Mouse (Mus musculus): ENCODE results near the gene Oxct1.

Gene Oxct1

DNA sequence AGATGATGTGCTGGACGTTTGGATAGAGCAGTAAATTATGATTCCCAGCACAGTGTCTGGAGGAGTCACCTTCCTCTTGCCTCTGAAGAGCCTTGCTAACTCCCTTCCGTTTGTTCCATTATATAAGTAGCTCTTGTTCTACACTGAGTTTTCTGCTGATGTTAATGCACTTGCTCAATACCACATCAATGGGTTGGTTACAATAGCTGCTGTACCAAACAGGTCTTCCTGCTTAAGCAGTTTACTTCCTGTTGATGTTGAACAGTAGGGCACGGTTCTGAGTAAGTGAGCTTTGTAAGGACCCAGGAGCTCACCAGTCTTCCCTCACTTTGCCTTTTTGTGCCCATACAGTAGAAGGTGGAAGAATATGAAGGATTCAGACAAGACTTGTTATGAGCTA, 98.5 kb downstream of the Oxct1 start:
- DNase-seq (ENCODE audit: low spot score): peak; percentile 60

DNA sequence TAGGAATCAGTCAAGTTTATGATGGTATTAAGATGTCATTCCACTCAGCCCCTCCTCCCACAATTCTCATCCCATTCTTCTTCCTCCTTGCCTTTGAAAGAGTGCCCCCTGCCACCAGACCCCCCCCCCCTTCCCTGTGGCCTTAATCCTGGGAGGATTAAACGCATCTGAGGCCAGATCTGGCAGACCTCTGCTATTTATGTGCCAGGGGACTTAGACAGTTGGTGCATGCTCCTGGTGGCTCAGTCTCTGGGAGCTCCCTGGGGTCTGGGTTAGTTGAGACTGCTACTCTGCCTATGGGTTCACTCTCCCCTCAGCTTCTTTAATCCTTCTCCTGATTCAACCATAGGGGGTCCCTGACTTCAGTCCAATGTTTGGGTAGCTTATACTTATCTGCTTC, 112.3 kb downstream of the Oxct1 start:
- no peak for DNase-seq (ENCODE audit: low spot score)

DNA sequence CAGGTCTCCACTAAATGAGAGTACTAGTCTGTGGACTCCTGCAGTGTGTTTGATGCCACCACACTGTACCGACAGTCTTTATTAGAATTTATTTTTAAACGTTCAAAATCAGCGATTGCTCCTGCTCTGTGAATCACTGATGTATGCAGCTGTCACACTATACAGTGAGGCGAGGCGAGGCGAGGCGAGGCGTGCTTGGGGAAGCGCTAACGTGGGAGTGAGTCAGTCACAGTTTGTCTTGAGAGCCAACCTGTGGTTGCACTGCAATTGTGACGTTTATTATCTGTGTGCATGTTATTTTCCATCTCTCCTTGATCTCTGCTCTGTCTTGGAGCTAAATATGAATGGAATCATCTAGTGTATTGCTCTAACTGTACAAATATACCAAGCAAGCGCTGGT, 113.3 kb downstream of the Oxct1 start:
- DNase-seq (ENCODE audit: low spot score): no peak

DNA sequence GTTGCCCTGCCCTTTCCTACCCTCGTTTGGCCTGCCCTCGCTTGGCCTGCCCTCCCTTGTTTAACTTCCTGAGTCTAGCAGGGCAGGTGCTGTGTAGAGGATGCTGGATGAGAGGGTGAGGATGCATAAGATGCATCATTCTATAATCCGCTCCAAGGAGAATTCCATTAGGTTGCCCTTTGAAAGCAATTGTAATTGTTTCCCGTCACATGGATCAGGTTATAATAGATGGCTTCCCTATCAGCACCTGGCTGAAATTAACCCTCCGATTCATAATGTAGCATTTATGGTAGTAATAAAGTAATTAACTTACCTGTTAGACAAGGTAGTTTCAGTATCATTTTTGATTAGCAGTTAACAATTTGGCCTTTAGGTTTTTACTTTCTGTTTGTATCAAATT, 119.2 kb downstream of the Oxct1 start:
- DNase-seq (ENCODE audit: low spot score): no peak

DNA sequence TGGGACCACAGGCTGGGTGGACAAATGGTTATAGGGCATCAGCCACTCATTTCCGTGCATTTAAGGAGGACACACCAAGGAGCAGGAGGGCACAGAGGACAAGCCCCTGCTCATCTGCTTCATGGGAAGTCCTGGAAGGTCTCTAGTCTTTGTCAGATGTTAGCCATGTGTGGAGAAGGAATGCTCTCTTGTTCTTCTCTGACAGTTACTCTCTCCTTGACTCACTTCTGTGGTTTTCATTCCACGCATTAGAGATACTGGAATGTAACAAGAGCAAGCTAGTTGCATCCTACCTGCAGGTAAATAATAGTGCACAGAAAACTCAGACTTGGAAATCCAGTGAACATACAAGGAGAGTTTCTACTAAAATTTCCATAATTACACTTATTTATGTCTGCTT, 121.5 kb downstream of the Oxct1 start:
- no peak for DNase-seq (ENCODE audit: low spot score)

DNA sequence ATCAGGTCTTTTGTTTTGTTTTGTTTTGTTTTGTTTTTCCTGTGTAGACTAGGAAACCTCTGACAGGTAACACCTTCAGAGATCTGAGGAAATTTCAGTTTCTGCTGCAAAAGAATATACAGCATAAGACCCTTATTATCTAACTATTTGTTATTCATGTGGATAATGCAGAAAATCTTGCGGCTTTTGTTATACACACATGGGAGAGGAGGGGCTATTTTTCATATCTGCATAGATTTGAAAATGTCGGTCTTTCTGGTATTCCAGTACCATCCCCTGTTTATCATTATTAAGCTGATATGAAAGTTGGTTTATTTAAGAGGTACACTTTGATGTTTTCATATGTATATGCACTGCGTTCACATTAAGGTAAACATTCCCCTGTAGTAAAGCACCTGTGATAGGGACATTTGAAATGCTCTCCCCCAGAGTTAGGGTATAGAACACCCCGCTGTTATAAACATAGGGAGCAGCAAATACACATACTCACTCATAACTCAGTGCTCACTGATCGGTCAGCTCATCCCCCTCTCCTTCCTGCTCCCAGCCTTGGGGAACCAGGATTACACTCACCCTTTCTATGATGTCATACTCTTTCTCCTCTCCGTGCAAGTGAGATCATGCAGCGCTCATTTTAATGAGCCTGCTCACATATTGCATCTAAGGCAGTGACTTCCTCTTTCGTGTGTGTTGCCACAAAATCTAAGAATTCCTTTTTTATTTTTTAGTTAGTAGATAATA, 122.6 kb downstream of the Oxct1 start:
- no peak for DNase-seq (ENCODE audit: low spot score)

DNA sequence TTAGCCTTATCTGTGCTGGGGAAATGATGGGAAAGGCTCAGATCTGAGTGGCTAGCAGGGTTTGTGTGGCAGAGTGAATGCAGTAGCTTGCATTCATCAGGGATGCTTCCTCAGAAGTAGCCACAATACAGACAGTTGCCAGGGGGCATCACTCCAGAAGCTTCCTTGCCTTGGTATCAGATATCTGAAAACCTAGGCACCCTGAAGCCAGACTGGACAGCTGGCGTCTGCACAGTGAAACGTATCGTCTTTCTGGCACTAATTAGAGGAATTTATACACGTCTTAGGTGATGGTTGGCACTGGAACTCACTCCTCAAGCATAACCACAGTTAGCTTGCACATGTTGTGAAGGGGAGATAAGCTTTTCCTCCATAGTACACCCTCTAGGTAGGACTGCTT, 128.5 kb downstream of the Oxct1 start:
- no peak for DNase-seq (ENCODE audit: low spot score)

DNA sequence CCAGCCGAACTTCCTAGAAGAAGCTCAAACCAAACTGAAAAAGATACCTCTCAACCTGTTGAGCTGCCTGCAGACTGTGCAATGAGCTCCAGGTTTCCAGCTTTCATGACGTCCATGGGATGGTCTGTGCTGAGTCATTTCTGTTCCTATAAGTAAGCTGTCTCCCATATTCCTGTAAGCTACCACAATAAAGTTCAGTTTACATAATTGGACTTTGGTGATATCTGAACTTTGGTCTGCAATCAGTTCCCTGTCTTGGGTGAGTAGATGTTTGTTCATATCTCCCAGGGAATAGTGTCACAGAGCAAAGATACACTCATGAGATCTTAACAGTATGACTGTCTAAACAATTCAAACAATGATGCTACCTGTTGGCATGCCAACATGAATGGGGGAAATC, 141.8 kb downstream of the Oxct1 start:
- DNase-seq (ENCODE audit: low spot score): no peak

DNA sequence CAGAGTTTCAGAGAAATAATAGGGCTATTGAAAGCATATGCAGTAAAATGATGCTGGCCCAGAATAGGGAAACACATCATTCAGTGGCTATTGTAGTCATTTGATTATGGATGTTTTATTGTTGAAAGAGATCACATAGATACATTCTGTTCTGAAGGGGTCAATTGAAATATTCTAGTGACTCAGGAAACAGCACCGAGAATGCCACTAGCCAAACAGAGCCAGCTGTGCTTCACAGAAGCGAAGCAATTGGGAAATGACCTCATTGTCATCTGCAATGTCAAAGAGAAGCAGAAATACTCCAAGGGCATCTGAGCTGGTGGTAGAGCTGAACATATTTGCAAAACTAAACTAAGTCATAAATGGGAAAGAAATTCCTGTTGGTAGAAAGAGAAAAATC, 145.4 kb downstream of the Oxct1 start:
- DNase-seq (ENCODE audit: low spot score): no peak

DNA sequence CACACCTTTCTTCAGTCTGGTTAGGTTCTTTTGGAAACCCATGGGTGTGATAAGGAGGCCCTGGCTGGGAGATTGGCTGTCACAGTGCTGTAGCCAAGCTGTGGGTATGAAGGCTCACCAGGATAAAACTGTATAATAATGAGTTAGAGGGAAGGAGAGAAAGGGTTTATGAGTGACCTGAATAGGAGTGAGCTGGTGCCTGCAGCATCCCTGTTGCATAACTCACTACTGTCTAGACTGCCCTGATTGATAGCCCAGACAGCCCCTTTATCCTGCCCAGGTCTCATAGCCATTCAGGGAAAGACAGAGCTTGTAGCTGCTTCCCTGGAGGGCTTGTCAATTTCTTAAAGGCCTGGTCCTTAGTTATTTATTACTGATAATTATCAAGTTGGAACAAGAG, 171.7 kb downstream of the Oxct1 start:
- no peak for DNase-seq (ENCODE audit: low spot score)
